Comparison of ENCODE assay signal across 8 mouse cellular contexts in genomic region chr11:31769804-31770654, GRCm38 (mm10).
DNase-seq lines count a peak whose midpoint lies in the region; ATAC-seq and TF ChIP-seq lines count a peak whose summit lies in the region.
"Had no signal": no experiment of that assay in that cellular context is flagged by ENCODE, and none has a peak within 500 bp of the region (broad histone marks: within the 10 kb centered on the region; RNA-seq: fewer than 3 reads in every experiment).

No protein-coding gene starts in this region.

- no peak overlapping the region for H3K4me3 ChIP-seq in forebrain, embryonic 15.5 days
- no peak overlapping the region for H3K4me3 ChIP-seq in midbrain, embryonic 12.5 days
- H3K4me3 ChIP-seq: embryonic facial prominence, embryonic 12.5 days had no signal

- WGBS in forebrain, embryonic 15.5 days: 80% methylated on average over 4 of the region's 4 CpGs
- WGBS in midbrain, embryonic 12.5 days: 82% methylated on average over 4 of the region's 4 CpGs

- DNase-seq in adipocyte (ENCODE audit: low spot score): peak; percentile 97
- DNase-seq in brain, embryonic 14.5 days (ENCODE audit: low read depth): peak; percentile 72
- DNase-seq in layer of hippocampus, postnatal 14 days (ENCODE audit: low spot score in 2 of 2): peak; percentile 48 to 54

- no peak for TF ChIP-seq POLR2A in brain, embryonic 14.5 days (IDR thresholded peaks at IDR 0.05; ENCODE audit: borderline replicate concordance, extremely low read depth, insufficient read depth, insufficient read length, poor library complexity, severe bottlenecking)

- no peak overlapping the region for H3K9ac ChIP-seq in forebrain, embryonic 15.5 days (replicated peaks)
- H3K9ac ChIP-seq in midbrain, embryonic 12.5 days (replicated peaks): no peak overlapping the region
- H3K9ac ChIP-seq: embryonic facial prominence, embryonic 12.5 days had no signal

- H3K9me3 ChIP-seq in forebrain, embryonic 15.5 days: no peaks in the 10 kb centered on the region
- H3K9me3 ChIP-seq in midbrain, embryonic 12.5 days: 0 out of 2 replicates have a peak, but pooled peaks cover 3% of the 10 kb centered on the region

- peak overlapping the region; percentile 65 for H3K27ac ChIP-seq in forebrain, embryonic 15.5 days (replicated peaks)
- peak overlapping the region; percentile 54; the same call in 1 of the 2 replicates for H3K27ac ChIP-seq in midbrain, embryonic 12.5 days (replicated peaks)
- H3K27ac ChIP-seq: embryonic facial prominence, embryonic 12.5 days had no signal

- no peaks in the 10 kb centered on the region for H3K27me3 ChIP-seq in forebrain, embryonic 15.5 days
- no peaks in the 10 kb centered on the region for H3K27me3 ChIP-seq in midbrain, embryonic 12.5 days
- H3K27me3 ChIP-seq: embryonic facial prominence, embryonic 12.5 days had no signal

- peak; percentile 55 for ATAC-seq in forebrain, embryonic 15.5 days (replicated peaks)
- peak; percentile 80 for ATAC-seq in hematopoietic stem cell, adult 5-6 weeks (replicated peaks in 1 of 2; ENCODE audit: insufficient read depth in 1 of 2, low FRiP score in 2 of 2, low TSS enrichment in 1 of 2, low read depth in 1 of 2, poor library complexity in 2 of 2, severe bottlenecking in 2 of 2)
- ATAC-seq in midbrain, embryonic 12.5 days (ENCODE audit: low FRiP score, low read depth): no peak; the same call in 1 of the 2 replicates
- ATAC-seq in frontal cortex, adult (ENCODE audit: low TSS enrichment): no peak

- peaks cover 27% of the 10 kb centered on the region for H3K4me1 ChIP-seq in forebrain, embryonic 15.5 days
- H3K4me1 ChIP-seq in midbrain, embryonic 12.5 days: peaks cover 21% of the 10 kb centered on the region

- TF ChIP-seq CTCF in brain, embryonic 14.5 days (IDR thresholded peaks at IDR 0.05; ENCODE audit: borderline replicate concordance, extremely low read depth, insufficient read depth, insufficient read length): no peak

- H3K4me2 ChIP-seq in forebrain, embryonic 15.5 days (replicated peaks): no peak overlapping the region
- no peak overlapping the region for H3K4me2 ChIP-seq in midbrain, embryonic 12.5 days (replicated peaks)
- H3K4me2 ChIP-seq: embryonic facial prominence, embryonic 12.5 days had no signal

- no peaks in the 10 kb centered on the region for H3K36me3 ChIP-seq in forebrain, embryonic 15.5 days
- no peaks in the 10 kb centered on the region for H3K36me3 ChIP-seq in midbrain, embryonic 12.5 days
- H3K36me3 ChIP-seq: embryonic facial prominence, embryonic 12.5 days had no signal

Comparison
In these comparisons a context has a peak if more than half of its experiments do, and no peak if none do; other contexts are left out.
1. ATAC-seq: peak in forebrain, embryonic 15.5 days (single experiment) and hematopoietic stem cell, adult 5-6 weeks (2 of 2); none in midbrain, embryonic 12.5 days (single experiment) and frontal cortex, adult (single experiment).
2. Peak in every context shown above with its lines, with median percentiles within 50 percentile points of each other: DNase-seq.